Mouse (Mus musculus) hindbrain, postnatal 0 days (tissue): ENCODE results near the gene Klhl36. TPM values are rescaled to one million over a fixed set of nuclear protein-coding genes. Genes with fewer than 3 reads are reported as not detected.
A peak's percentile ranks its signal among the peaks of the same experiment; 100 is the strongest.

ENCODE experiments used
- ATAC-seq: fragments of 200-750 bp; cut with Nextera tagmentation; 2 replicates; pipeline ENCODE4 v1.8.0; 2017; ENCODE audit warnings: mild to moderate bottlenecking, moderate TSS enrichment, moderate library complexity
- DNase-seq: peaks from one replicate; pipeline ENCODE4 v3.0.0-alpha.2; 2015; ENCODE audit warnings: low spot score
- H3K27ac ChIP-seq: fragments of 300-500 bp; sonication (generic); 2 replicates; pipeline ENCODE4 v1.5.1; 2014; ENCODE audit warnings: mild to moderate bottlenecking
- H3K27me3 ChIP-seq: fragments of 300-500 bp; sonication (generic); 2 replicates; pipeline ENCODE4 v1.6.1; 2014; ENCODE audit warnings: low read length, mixed read lengths; ENCODE audit not compliant: insufficient read depth
- H3K36me3 ChIP-seq: fragments of 300-500 bp; sonication (generic); 2 replicates; pipeline ENCODE4 v1.6.1; 2014; ENCODE audit warnings: low read length, mixed read lengths; ENCODE audit not compliant: insufficient read depth
- H3K4me1 ChIP-seq: fragments of 300-500 bp; sonication (generic); 2 replicates; pipeline ENCODE4 v1.6.1; 2014; ENCODE audit warnings: antibody characterized with exemption, low read length, mixed read lengths; ENCODE audit not compliant: insufficient read depth
- H3K4me2 ChIP-seq: fragments of 300-500 bp; sonication (generic); 2 replicates; pipeline ENCODE4 v1.6.1; 2014; ENCODE audit warnings: low read depth, mild to moderate bottlenecking, low read length, moderate library complexity, mixed read lengths
- H3K4me3 ChIP-seq: fragments of 300-500 bp; sonication (generic); 2 replicates; pipeline ENCODE4 v1.5.1; 2014; ENCODE audit warnings: low read length
- H3K9ac ChIP-seq: fragments of 300-500 bp; sonication (generic); replicated peaks from 2 replicates; pipeline ENCODE4 v1.6.1; 2014; ENCODE audit warnings: mild to moderate bottlenecking, low read length, moderate library complexity, mixed read lengths
- H3K9me3 ChIP-seq: fragments of 300-500 bp; sonication (generic); 2 replicates; pipeline ENCODE4 v1.6.1; 2016; ENCODE audit warnings: low read length, mixed read lengths
- CTCF ChIP-seq: IDR thresholded peaks from 2 replicates; pipeline ENCODE4 v1.5.1; 2016; ENCODE audit warnings: antibody characterized with exemption, control low read depth, low read depth
- WGBS: fragments of 180-500 bp; shearing (Covaris S2); extraction: QIAGEN DNeasy Blood & Tissue Kit; methylation state at CpG from one replicate; pipeline ENCODE4 v1.1.7; 2014; 5-methylcytosine and 5-hydroxymethylcytosine counted together
- polyA plus RNA-seq: library from polyadenylated mRNA; unstranded; fragments of >200 nt; fragmentation: Nextera tagmentation; extraction: Ambion mirVana; gene quantifications from 2 replicates; pipeline ENCODE4 v1.2.1, GENCODE M21; 2015
- total RNA-seq: library from RNA; depleted of rRNA; stranded (reverse); fragments of >200 nt; gene quantifications from 2 replicates; pipeline ENCODE4 v1.2.3, GENCODE M21; 2014; rRNA removed

Klhl36 gene
- total and polyA plus RNA-seq, 2 experiments from 2014 or later: 22.0 to 37.3 TPM

DNA sequence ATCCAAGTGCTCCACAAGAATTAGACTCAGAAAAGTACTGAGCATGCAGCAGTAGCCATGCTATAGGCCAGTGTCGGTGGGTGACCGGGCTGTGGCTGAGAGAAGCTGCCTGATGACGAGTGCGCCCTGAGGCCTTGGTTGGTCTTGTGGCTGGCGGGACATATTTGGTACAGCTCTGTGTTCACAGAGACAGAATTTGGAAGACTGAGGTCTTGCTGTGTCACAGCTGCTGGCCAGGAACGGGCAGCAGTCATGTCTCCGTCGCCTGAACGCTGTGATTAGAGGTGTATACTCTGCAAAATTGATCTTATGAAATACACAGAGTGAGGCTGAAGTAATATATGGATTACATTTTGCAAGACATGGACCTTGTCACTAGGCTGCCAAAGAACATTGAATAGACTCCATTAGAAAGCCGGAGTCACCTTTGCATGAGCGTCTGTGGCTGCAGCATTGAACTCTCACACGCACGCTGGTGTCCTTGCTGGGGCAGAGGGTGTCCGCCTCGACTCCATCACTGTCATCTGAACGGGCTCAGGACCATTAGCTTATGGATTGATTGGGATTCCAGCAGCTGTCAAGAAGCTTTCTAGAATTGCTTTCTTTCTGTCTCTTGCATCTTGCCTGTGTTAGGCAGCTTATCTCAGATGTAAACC lies 54.3 kb downstream of the Klhl36 start:
- Histone ChIP-seq H3K4me3 (no peak overlapping the region), H3K36me3 (no peaks in the 10 kb centered on the region), H3K9ac (no peak overlapping the region), H3K9me3 (no peaks in the 10 kb centered on the region), H3K27me3 (no peaks in the 10 kb centered on the region), H3K4me2 (no peak overlapping the region), H3K27ac (no peak overlapping the region), H3K4me1 (peaks cover 21% of the 10 kb centered on the region)
- DNase-seq (no peak), ATAC-seq (no peak)
- 63% methylated on average over 16 of the region's 16 CpGs for WGBS
- no peak for TF ChIP-seq CTCF

DNA sequence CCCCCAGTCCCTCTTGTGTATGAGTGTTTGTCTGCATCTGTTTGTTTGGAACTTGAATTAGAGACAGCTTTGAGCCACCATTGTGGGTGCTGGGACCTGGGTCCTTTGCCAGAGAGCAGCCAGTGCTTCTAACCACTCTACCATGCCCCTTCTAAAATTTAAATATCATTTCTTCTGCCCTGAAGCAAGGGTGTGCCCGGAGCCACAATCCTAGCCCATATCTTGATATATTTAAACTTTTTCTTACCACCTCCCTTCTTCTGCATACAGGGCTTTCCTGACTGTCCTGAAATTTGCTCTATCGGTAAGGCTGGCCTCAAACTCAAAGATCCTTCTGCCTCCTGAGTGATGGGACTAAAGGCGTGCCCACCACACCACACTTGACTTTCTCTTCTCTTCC lies 55.3 kb downstream of the Klhl36 start:
- TF ChIP-seq CTCF: no peak
- WGBS: 97% methylated on average over 3 of the region's 3 CpGs

DNA sequence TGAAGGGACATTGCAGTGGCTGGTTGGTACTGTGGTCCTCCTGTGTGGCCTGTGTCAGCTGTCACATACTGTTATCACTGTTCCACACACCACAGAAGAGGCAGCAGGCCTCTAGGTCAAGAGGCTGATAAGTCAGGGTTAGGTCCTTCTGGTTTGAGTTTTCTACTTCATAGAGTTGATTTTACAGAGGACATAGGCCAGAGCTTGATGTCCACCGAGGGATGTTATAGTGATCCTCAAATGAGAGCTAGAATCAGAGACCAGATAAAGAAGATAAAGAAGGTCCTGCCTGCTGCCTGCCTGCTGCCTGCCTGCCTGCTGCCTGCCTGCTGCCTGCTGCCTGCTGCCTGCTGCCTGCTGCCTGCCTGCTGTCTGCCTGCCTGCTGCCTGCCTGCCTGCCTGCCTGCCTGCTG lies 56.1 kb downstream of the Klhl36 start:
- Histone ChIP-seq H3K4me3 (no peak overlapping the region), H3K27ac (no peak overlapping the region), H3K36me3 (no peaks in the 10 kb centered on the region), H3K9ac (no peak overlapping the region), H3K4me1 (0 out of 2 replicates have a peak, but pooled peaks cover 14% of the 10 kb centered on the region), H3K4me2 (no peak overlapping the region), H3K9me3 (no peaks in the 10 kb centered on the region), H3K27me3 (no peaks in the 10 kb centered on the region)
- ATAC-seq (no peak), DNase-seq (no peak)
- TF ChIP-seq CTCF: no peak
- WGBS: 95% methylated on average over 1 of the region's 1 CpGs

More for the DNA sequence above, 55.3 kb downstream of the Klhl36 start:
- Histone ChIP-seq H3K9ac (no peak overlapping the region), H3K36me3 (no peaks in the 10 kb centered on the region), H3K4me2 (no peak overlapping the region), H3K9me3 (no peaks in the 10 kb centered on the region), H3K27ac (no peak overlapping the region), H3K27me3 (no peaks in the 10 kb centered on the region), H3K4me3 (no peak overlapping the region), H3K4me1 (peaks cover 20% of the 10 kb centered on the region)
- ATAC-seq: no peak
- DNase-seq: no peak

DNA sequence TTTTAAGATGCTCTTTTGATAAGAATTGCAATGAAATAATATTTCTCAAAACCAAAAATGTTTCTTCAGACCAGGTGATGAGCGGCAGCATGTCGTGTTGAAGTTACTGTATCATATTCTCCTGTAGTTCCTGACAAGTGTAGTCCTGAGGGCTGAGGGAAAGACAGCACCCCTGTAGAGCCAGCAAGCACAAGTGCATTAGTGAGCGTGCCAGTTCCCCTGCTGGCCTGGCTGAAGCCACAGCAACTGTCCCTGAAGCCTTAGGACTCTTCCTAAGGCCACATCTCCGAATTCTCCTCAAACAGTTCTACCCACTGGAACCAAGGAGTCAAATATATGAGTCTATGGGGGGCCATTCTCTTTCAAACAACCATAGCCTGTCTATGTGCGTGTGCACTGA lies 61.2 kb downstream of the Klhl36 start:
- no peak overlapping the region for H3K9ac ChIP-seq
- DNase-seq: no peak
- WGBS: 57% methylated on average over 5 of the region's 5 CpGs

DNA sequence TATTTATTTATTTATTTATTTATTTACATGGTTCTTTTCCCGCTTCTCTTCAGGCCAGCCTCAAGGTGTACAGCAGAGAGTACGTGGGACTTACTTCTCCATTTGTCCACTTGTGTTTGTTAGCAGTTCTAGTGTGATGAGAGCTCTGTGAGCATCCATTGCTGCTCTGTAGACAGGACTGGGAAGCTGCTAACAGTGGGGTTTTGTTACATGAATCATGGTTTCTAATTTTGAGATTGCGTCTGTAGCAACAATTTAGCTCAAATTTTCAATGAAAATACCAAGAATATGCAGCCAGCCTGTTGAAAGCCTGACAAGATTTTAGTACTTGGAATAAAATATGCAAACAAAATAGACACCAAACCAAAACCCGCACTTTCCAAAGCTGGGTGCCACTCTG lies 63.4 kb downstream of the Klhl36 start:
- no peaks in the 10 kb centered on the region for H3K36me3 ChIP-seq
- no peak overlapping the region for H3K4me3 ChIP-seq
- H3K9me3 ChIP-seq: no peaks in the 10 kb centered on the region
- no peak overlapping the region for H3K4me2 ChIP-seq
- no peak for TF ChIP-seq CTCF
- ATAC-seq: no peak
- no peaks in the 10 kb centered on the region for H3K27me3 ChIP-seq
- peaks cover 10% of the 10 kb centered on the region for H3K4me1 ChIP-seq
- H3K27ac ChIP-seq: no peak overlapping the region
- H3K9ac ChIP-seq: no peak overlapping the region
- WGBS: 82% methylated on average over 4 of the region's 4 CpGs
- DNase-seq: no peak

More for the DNA sequence above, 61.2 kb downstream of the Klhl36 start:
- no peaks in the 10 kb centered on the region for H3K9me3 ChIP-seq
- H3K27me3 ChIP-seq: no peaks in the 10 kb centered on the region
- ATAC-seq: no peak
- H3K4me2 ChIP-seq: no peak overlapping the region
- no peak overlapping the region for H3K27ac ChIP-seq
- no peak overlapping the region for H3K4me3 ChIP-seq
- peaks cover 10% of the 10 kb centered on the region for H3K4me1 ChIP-seq
- H3K36me3 ChIP-seq: no peaks in the 10 kb centered on the region
- no peak for TF ChIP-seq CTCF

DNA sequence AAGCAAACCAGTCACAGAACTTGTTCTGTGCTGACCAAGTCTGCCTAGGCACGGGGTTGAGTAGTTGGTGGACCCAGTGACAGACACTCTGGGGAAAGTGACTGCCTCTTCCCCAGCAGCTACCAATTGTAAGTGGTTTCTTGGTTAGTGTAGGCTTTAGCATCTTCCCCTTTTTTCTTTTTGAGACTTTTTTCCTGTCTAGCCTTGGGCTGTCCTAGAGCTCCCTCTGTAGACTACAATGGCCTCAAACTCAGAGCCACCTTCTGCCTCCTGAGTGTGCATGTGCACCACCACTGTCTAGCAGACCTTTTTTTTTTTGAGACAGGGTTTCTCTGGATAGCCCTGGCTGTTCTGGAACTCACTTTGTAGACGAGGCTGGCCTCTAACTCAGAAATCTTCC lies 64.4 kb downstream of the Klhl36 start:
- TF ChIP-seq CTCF: peak; percentile 36
- DNase-seq (no peak), ATAC-seq (no peak)
- no peak overlapping the region for H3K9ac ChIP-seq
- 85% methylated on average over 2 of the region's 2 CpGs for WGBS
- H3K27ac ChIP-seq: no peak overlapping the region
- H3K4me1 ChIP-seq: peaks cover 10% of the 10 kb centered on the region
- no peaks in the 10 kb centered on the region for H3K36me3 ChIP-seq
- no peak overlapping the region for H3K4me3 ChIP-seq
- H3K4me2 ChIP-seq: no peak overlapping the region
- H3K27me3 ChIP-seq: no peaks in the 10 kb centered on the region
- H3K9me3 ChIP-seq: no peaks in the 10 kb centered on the region

Other genes starting within 250 kb of the Klhl36 start
- 0.63 and 1.0 TPM in 2 replicates for gene Adad2, start 249.5 kb upstream of the Klhl36 start, total RNA-seq
- 0.11 TPM in 1 of 2 replicates, not detected in the other for gene Adad2, start 249.5 kb upstream of the Klhl36 start, polyA plus RNA-seq
- 0.11 and 0.73 TPM in 2 replicates for gene Kcng4, start 226.6 kb upstream of the Klhl36 start, total RNA-seq
- 0.19 and 0.21 TPM in 2 replicates for gene Kcng4, start 226.6 kb upstream of the Klhl36 start, polyA plus RNA-seq
- gene Wfdc1, start 195.9 kb upstream of the Klhl36 start, total RNA-seq: 20.6 and 24.1 TPM in 2 replicates
- 10.6 and 12.0 TPM in 2 replicates for gene Wfdc1, start 195.9 kb upstream of the Klhl36 start, polyA plus RNA-seq
- 0.26 and 0.29 TPM in 2 replicates for gene Atp2c2, start 162.3 kb upstream of the Klhl36 start, total RNA-seq
- gene Atp2c2, start 162.3 kb upstream of the Klhl36 start, polyA plus RNA-seq: 0.66 and 0.98 TPM in 2 replicates
- gene Tldc1, start 83.8 kb upstream of the Klhl36 start, total RNA-seq: 20.2 and 21.2 TPM in 2 replicates
- 7.4 and 8.4 TPM in 2 replicates for gene Tldc1, start 83.8 kb upstream of the Klhl36 start, polyA plus RNA-seq
- 263 and 269 TPM in 2 replicates for gene Cotl1, start 21.7 kb upstream of the Klhl36 start, total RNA-seq
- 85.4 and 87.8 TPM in 2 replicates for gene Cotl1, start 21.7 kb upstream of the Klhl36 start, polyA plus RNA-seq
- 88.5 and 91.1 TPM in 2 replicates for gene Usp10, start 48.1 kb downstream of the Klhl36 start, total RNA-seq
- gene Usp10, start 48.1 kb downstream of the Klhl36 start, polyA plus RNA-seq: 89.0 and 94.2 TPM in 2 replicates
- gene Gm20388, start 48.6 kb downstream of the Klhl36 start, total RNA-seq: 58.0 and 71.3 TPM in 2 replicates
- gene Gm20388, start 48.6 kb downstream of the Klhl36 start, polyA plus RNA-seq: not detected in 2 replicates
- gene Crispld2, start 130.2 kb downstream of the Klhl36 start, total RNA-seq: 3.5 and 5.6 TPM in 2 replicates
- 2.5 and 2.6 TPM in 2 replicates for gene Crispld2, start 130.2 kb downstream of the Klhl36 start, polyA plus RNA-seq
- 37.7 and 46.2 TPM in 2 replicates for gene Zdhhc7, start 239.2 kb downstream of the Klhl36 start, total RNA-seq
- gene Zdhhc7, start 239.2 kb downstream of the Klhl36 start, polyA plus RNA-seq: 25.3 and 26.6 TPM in 2 replicates